Mouse (Mus musculus) liver, embryonic 16.5 days (tissue): ENCODE measurements around the gene Olfr213. TPM values are rescaled to one million over a fixed set of nuclear protein-coding genes. Genes with fewer than 3 reads are reported as not detected.

ENCODE experiments used
- ATAC-seq: fragments of 200-750 bp; cut with Nextera tagmentation; 2 replicates; pipeline ENCODE4 v1.8.0; 2017; ENCODE audit warnings: low read depth, mild to moderate bottlenecking, moderate number of reproducible peaks, moderate library complexity
- H3K27ac ChIP-seq: fragments of 300-500 bp; sonication (generic); 2 replicates; pipeline ENCODE4 v1.5.1; 2014; ENCODE audit warnings: mild to moderate bottlenecking, low read length
- H3K27me3 ChIP-seq: fragments of 300-500 bp; sonication (generic); 2 replicates; pipeline ENCODE4 v1.6.1; 2014; ENCODE audit warnings: low read depth, low read length, mixed read lengths; ENCODE audit not compliant: control insufficient read depth, insufficient read depth
- H3K36me3 ChIP-seq: fragments of 300-500 bp; sonication (generic); 2 replicates; pipeline ENCODE4 v1.6.1; 2014; ENCODE audit warnings: mild to moderate bottlenecking; ENCODE audit not compliant: control insufficient read depth, insufficient read depth
- H3K4me1 ChIP-seq: fragments of 300-500 bp; sonication (generic); 2 replicates; pipeline ENCODE4 v1.6.1; 2014; ENCODE audit warnings: low read depth, low read length, mixed read lengths; ENCODE audit not compliant: control insufficient read depth
- H3K4me2 ChIP-seq: fragments of 300-500 bp; sonication (generic); 2 replicates; pipeline ENCODE4 v1.6.1; 2014; ENCODE audit warnings: low read depth, low read length, mixed read lengths
- H3K4me3 ChIP-seq: fragments of 300-500 bp; sonication (generic); 2 replicates; pipeline ENCODE4 v1.5.1; 2014; ENCODE audit warnings: low read depth, mild to moderate bottlenecking, low read length
- H3K9ac ChIP-seq: fragments of 300-500 bp; sonication (generic); 2 replicates; pipeline ENCODE4 v1.6.1; 2014; ENCODE audit warnings: low read depth, low read length
- H3K9me3 ChIP-seq: fragments of 300-500 bp; sonication (generic); replicated peaks from 2 replicates; pipeline ENCODE4 v1.6.1; 2016; ENCODE audit warnings: low read length; ENCODE audit not compliant: control insufficient read depth
- whole genome bisulfite sequencing: fragments of 180-500 bp; shearing (Covaris S2); extraction: QIAGEN DNeasy Blood & Tissue Kit; methylation state at CpG from one replicate; pipeline ENCODE4 v1.1.7; 2014; ENCODE audit not compliant: insufficient replicate concordance; 5-methylcytosine and 5-hydroxymethylcytosine counted together
- polyA plus RNA-seq: library from polyadenylated mRNA; unstranded; fragments of >200 nt; fragmentation: Nextera tagmentation; extraction: Ambion mirVana; gene quantifications from 2 replicates; pipeline ENCODE4 v1.2.1, GENCODE M21; 2015

The Olfr213 gene
- polyA plus RNA-seq, 1 experiment from 2014 or later, result not detected

- no peak for ATAC-seq
- H3K36me3 ChIP-seq, result no peaks in the 10 kb centered on the region
- H3K9me3 ChIP-seq, result no peaks in the 10 kb centered on the region
- H3K9ac ChIP-seq, result no peak overlapping the region
- WGBS, result 37% methylated on average over 3 of the region's 3 CpGs
- H3K4me2 ChIP-seq, result no peak overlapping the region
- H3K27ac ChIP-seq, result no peak overlapping the region
- H3K4me3 ChIP-seq, result no peak overlapping the region
- H3K4me1 ChIP-seq, result no peaks in the 10 kb centered on the region
- no peaks in the 10 kb centered on the region for H3K27me3 ChIP-seq
Measured at GRCm38 (mm10) chr6:116554952-116555351, 16.7 kb downstream of the Olfr213 start.

- Histone ChIP-seq H3K9me3 (no peaks in the 10 kb centered on the region), H3K36me3 (no peaks in the 10 kb centered on the region), H3K4me3 (no peak overlapping the region), H3K27me3 (no peaks in the 10 kb centered on the region), H3K4me1 (no peaks in the 10 kb centered on the region), H3K9ac (no peak overlapping the region), H3K27ac (no peak overlapping the region), H3K4me2 (no peak overlapping the region)
- 14% methylated on average over 3 of the region's 3 CpGs for whole genome bisulfite sequencing
- no peak for ATAC-seq
Measured at GRCm38 (mm10) chr6:116569834-116570233, 31.6 kb downstream of the Olfr213 start.

- Histone ChIP-seq H3K9me3 (no peaks in the 10 kb centered on the region), H3K4me1 (no peaks in the 10 kb centered on the region), H3K9ac (no peak within 1 kb of the TSS), H3K36me3 (no peaks in the 10 kb centered on the region), H3K4me3 (no peak within 1 kb of the TSS), H3K27me3 (no peaks in the 10 kb centered on the region), H3K4me2 (no peak within 1 kb of the TSS), H3K27ac (no peak within 1 kb of the TSS)
- 62% methylated on average over 4 of the region's 4 CpGs for WGBS
- ATAC-seq, result no peak
Measured at GRCm38 (mm10) chr6:116584095-116584494, 45.8 kb downstream of the Olfr213 start, which contains the start of gene Olfr215. Olfr215 (minus strand) TSS chr6:116584195.

Other genes starting within 250 kb of the Olfr213 start
- 91.7 TPM in 2 replicates for gene March8, start 200.4 kb upstream of the Olfr213 start, polyA plus RNA-seq
- gene Alox5, start 77.3 kb upstream of the Olfr213 start, polyA plus RNA-seq, result 4.5 and 6.5 TPM in 2 replicates
- gene Olfr211, start 49.4 kb upstream of the Olfr213 start, polyA plus RNA-seq, result not detected in 2 replicates
- not detected in 2 replicates for gene Olfr212, start 31.9 kb upstream of the Olfr213 start, polyA plus RNA-seq
- 0.19 and 0.20 TPM in 2 replicates for gene Gm5580, start 12.7 kb downstream of the Olfr213 start, polyA plus RNA-seq
- gene Olfr214, start 15.8 kb downstream of the Olfr213 start, polyA plus RNA-seq, result not detected in 2 replicates
- gene Olfr215, start 45.7 kb downstream of the Olfr213 start, polyA plus RNA-seq, result not detected in 2 replicates
- gene Zfp422, start 90.5 kb downstream of the Olfr213 start, polyA plus RNA-seq, result 21.9 and 23.2 TPM in 2 replicates
- gene Depp1, start 112.2 kb downstream of the Olfr213 start, polyA plus RNA-seq, result 22.1 and 37.9 TPM in 2 replicates
- gene Rassf4, start 135.5 kb downstream of the Olfr213 start, polyA plus RNA-seq, result 6.7 and 7.9 TPM in 2 replicates
- 0.05 and 0.15 TPM in 2 replicates for gene Tmem72, start 178.5 kb downstream of the Olfr213 start, polyA plus RNA-seq